Mouse (Mus musculus) liver, embryonic 15.5 days (tissue): ENCODE data around the gene Mrps18c. TPM values are rescaled to one million over a fixed set of nuclear protein-coding genes. Genes with fewer than 3 reads are reported as not detected.

ENCODE experiments used
- polyA plus RNA-seq: library from polyadenylated mRNA; unstranded; fragments of >200 nt; fragmentation: Nextera tagmentation; extraction: Ambion mirVana; gene quantifications from 2 replicates; pipeline ENCODE4 v1.2.1, GENCODE M21; 2015

The Mrps18c gene
- polyA plus RNA-seq, 1 experiment from 2014 or later = 122 TPM

Other genes with a start within 250 kb of the Mrps18c start
- gene Plac8, start 226.4 kb upstream of the Mrps18c start, polyA plus RNA-seq = 61.5 and 83.9 TPM in 2 replicates
- 22.8 and 24.3 TPM in 2 replicates for gene Coq2, start 123.5 kb upstream of the Mrps18c start, polyA plus RNA-seq
- gene Hpse, start 78.9 kb upstream of the Mrps18c start, polyA plus RNA-seq = 1.6 and 1.9 TPM in 2 replicates
- 10.0 and 11.5 TPM in 2 replicates for gene Helq, start within 50 bp of the Mrps18c start, polyA plus RNA-seq
- 14.1 and 14.9 TPM in 2 replicates for gene Abraxas1, start 22.3 kb downstream of the Mrps18c start, polyA plus RNA-seq
- gene Gpat3, start 47.1 kb downstream of the Mrps18c start, polyA plus RNA-seq = 3.4 and 4.2 TPM in 2 replicates